Mouse (Mus musculus) urinary bladder, postnatal 4 days (tissue): Measurements from ENCODE around the gene Slc29a3.
"Not testable (repeated sequence)": the region's sequence is repeated elsewhere in the genome, so short reads cannot be mapped to it uniquely, and the experiment has no call there.

Source experiments
- DNase-seq, 2 experiments: peaks; one replicate each; pipeline ENCODE4 v3.0.0; 2021 to 2022; ENCODE audit warnings: low spot score in 2 of 2

The Slc29a3 gene

DNA sequence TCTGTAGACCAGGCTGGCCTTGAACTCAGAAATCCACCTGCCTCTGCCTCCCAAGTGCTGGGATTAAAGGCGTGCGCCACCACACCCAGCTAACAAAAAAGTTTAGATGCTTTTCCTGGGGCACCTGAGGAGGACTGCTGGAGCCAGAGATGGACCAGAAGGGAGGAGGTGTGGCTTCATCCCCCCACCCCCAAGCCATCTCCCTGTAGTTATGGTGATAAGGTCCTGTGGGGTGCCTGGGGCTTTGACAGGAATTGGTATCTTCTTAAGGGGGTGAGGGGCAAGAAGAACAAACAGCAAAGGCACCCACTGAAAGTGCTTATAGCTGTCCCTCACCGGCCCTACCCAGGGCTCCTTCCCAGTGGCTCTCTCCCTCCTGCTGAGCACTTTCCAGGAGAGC is 25.7 kb downstream of the Slc29a3 start:
- DNase-seq, result no peak

GRCm38 (mm10) chr10:60724496-60724895 is 28.1 kb downstream of the Slc29a3 start:
- no peak for DNase-seq

DNA sequence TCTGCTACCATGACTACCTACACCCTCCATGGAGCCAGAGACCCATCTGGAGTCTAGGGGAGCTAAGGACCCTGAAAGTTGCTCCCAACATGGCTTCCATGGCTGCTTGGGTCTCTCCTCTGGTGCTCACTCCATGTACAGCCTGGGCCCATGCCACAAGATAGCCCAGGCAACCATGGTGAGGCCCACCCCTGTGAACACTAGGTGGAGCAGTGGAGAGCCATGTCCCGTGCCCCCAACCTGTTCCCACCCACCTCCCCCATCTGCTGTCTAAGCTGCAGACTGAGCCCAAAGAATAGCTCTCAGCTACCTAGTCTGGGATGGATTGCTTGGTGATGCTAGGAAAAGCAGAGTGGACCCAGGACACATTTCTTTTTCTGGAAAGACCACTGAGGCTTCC is 29.2 kb downstream of the Slc29a3 start:
- DNase-seq, result no peak

DNA sequence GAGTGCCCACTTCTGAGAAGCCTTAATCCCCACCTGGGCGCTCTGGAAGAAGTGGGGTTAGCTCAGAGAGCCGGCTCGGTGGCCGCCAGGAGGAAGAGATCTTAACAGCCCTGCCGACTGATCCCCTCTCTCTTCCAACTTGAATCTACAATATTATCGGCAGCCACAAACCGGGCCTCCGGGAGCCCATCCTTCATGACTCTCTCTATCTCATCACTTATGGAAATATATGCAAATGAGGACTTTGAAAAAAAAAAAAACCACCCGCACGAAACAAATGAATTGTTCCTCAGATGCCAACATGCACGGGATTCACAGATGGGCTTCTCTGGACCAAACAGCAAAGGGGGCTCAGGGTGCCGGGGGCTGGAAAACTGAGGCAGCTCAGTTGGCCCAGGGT is 31.0 kb downstream of the Slc29a3 start:
- no peak for DNase-seq

- no peak for DNase-seq
Measured at GRCm38 (mm10) chr10:60720461-60720860, 32.1 kb downstream of the Slc29a3 start.

GRCm38 (mm10) chr10:60718491-60718890 is 34.1 kb downstream of the Slc29a3 start:
- no peak for DNase-seq

DNA sequence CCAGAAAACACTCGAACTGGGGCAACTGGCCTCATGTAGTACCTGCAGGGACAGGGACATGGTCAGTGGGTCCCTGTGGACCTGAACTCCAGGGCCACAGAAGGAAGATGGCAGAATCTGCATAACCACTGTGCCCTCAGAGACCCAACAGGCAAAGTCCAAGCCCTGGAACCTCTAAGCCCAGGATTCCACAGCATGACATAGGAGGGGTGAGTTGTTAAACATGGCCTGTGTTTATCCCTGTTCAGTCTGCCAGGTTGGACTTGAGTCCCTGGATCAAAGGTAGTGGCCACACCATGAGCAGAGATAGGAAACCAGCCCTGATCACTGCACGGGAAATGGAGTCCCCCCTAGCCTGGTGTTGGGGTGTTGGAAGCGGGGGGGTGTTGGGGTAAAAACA is 36.1 kb downstream of the Slc29a3 start:
- no peak for DNase-seq

DNA sequence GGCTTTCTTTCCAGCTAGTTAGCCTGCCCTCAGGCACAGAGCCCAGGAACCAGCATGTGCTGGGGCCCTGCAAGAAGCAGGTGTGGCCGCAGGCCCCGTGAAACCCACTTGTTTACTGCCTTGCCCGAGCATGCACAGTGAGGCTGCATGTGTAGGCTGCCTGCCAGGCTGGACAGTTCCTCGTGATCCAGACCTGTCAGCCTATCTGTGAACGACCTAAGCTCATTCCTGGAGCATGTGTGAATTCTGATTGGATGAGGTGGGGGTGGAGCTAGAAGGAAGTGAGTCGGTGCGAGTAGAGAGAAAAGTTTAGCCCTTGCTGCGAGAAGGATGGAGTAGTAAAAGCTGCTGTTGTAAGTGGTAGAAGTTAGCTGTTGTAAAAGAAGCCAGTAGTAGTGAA is 40.3 kb downstream of the Slc29a3 start:
- DNase-seq, result not testable (repeated sequence)

DNA sequence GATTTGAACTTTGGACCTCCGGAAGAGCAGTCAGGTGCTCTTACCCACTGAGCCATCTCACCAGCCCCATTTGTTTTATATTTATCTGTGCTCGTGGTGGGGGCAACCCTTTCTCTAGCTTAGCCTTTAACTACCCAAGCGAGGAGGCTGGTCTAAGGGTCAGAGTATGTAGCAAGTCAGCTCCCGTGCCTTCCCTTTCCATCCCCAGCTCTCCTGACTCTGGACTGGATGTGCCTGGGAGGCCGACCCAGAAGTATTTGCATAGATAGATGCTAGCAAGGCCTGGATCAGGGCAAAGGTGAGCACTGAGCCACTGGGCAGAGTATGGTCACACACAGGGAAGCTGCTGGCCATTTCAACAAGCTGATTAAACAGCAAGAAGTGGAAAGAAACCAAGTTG is 43.8 kb downstream of the Slc29a3 start:
- DNase-seq, result no peak

GRCm38 (mm10) chr10:60706268-60706667 is 46.3 kb downstream of the Slc29a3 start:
- DNase-seq, result no peak

GRCm38 (mm10) chr10:60705134-60705533 is 47.5 kb downstream of the Slc29a3 start:
- DNase-seq, result no peak

GRCm38 (mm10) chr10:60697775-60698174 is 54.8 kb downstream of the Slc29a3 start:
- DNase-seq, result no peak

DNA sequence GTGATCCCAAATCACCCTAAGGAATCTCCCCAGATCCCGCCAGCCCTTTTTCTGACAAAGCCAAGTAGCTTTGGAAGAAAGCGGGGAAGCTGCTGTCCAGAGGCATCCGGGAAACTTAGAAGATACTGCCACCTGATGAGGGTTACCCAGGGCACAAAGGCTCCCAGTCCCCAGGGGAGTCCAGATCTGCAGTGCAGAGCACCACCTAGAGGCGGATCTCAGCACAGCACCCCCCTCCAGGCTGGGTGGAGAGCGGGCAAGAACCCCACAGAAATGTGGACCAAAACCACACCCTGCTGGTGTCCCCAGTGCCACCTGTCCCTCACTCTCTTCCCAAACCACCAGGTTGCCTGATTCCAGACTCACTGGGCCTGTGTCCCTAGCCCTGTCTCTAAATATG is 55.6 kb downstream of the Slc29a3 start:
- peak; percentile 44 to 73 for DNase-seq

GRCm38 (mm10) chr10:60696390-60696789 is 56.2 kb downstream of the Slc29a3 start, which contains the start of gene Cdh23:
Cdh23 (minus strand) TSS chr10:60696490.
- no peak for DNase-seq

DNA sequence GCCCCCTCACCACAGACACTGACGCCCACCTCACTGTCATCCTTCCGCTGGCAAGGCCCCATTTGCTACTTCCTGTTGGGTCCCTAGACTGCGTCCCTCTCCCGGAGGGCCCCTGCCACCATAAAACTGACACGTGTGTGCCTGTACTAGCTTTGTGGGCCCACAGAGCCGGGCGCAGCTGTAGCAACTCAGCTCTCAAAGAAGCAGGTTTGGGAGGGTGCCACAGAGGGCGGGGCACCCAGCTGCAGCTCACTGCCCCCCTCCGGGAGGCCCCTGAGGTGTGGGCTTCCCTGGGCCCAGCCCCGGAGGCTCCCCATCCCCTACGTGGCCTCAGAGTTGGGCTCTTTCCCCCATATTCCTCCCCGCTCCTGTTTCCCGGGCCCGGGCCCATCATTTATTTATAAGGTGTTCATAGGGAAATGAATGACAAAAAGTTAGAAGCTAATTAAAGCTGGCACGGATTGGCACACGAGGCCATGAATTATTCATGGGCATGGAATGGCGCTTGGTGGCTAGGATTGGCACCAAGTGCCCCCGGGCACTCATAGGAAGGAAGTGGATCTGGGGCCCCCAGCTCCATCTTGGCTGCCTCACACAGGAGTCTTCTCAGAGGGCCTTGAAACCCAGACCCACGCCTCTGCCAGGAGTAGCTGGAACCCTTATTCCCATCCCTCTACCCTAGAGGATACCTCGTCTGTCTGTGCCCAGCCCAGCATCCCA is 60.8 kb downstream of the Slc29a3 start:
- DNase-seq, result no peak

- no peak for DNase-seq
Measured at GRCm38 (mm10) chr10:60690960-60691359, 61.6 kb downstream of the Slc29a3 start.

DNA sequence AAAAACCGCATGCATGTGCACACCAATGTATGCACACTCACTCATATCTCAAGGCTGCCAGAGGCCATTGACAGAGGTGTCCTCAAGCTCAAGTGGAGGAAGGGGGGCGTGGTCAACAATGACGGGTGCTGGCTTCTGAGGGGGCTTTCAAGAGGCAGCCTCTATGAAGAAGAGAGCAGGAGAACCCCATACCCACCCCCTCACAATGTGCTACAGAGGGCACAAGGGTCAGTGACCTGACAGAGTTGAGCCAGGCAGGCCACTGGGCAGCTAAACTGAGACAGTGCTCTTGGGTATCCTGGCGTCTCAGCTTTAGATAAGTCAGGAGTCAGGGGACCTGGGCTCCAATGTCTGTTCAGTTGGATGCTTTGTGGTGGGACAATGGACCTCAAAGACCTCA is 63.2 kb downstream of the Slc29a3 start:
- no peak for DNase-seq

DNA sequence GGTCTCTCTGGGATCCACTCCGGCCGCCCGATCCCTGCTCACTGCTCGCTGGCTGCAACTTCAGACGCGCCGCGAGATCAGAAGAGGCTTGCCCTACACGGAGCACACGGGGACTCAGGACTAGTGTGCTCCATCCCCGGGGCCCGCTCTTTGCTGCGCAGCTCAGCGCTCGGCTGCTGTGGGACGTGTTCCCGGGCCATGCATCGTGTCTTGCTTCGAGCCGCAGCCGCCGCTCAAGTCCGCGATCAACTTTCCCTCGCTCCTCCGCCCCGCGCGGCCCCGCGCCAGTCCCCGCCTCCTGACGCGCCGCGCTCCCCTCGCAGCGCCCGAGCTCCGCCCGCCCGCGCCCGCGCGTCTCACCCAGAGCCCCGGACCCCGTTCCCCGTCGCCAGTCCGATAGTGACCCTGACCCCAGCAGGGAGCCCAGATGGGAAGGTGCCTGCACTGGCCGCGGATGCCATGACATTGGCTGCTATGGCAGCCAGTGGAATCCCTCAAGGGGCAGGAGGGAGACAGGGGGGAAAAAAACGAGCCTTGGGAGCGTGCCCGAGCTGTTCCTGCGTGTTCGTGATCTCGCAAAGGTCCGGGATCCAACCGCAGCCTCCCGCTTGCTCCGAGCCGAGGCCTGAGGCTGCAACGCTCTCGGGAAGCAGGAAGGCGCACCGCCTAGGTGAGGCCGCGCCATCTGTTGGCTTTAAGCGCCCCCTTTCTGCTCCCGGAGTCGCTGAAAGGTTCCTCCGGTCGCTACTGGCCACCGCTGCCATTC is 65.4 kb downstream of the Slc29a3 start:
- peak in 1 of 2 experiments; percentile 43 for DNase-seq

DNA sequence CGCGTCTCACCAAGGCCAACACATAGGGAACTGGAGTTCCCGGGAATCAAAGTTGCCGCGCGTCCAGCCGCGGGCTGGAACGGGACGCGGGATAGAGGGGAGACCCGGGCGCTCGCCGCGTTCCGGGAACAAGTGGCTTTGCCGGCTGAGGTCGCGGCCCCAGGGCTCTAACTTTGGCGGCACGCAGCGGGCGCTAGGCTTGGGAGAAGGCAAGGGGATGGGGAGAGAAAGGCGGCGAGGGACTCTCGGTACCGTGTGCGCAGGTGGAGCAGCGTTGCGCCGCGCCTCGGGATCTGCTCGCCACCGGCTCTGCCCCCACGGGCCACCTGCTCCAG is 66.0 kb downstream of the Slc29a3 start:
- no peak for DNase-seq

GRCm38 (mm10) chr10:60685764-60686640 is 66.6 kb downstream of the Slc29a3 start:
- DNase-seq, result no peak

DNA sequence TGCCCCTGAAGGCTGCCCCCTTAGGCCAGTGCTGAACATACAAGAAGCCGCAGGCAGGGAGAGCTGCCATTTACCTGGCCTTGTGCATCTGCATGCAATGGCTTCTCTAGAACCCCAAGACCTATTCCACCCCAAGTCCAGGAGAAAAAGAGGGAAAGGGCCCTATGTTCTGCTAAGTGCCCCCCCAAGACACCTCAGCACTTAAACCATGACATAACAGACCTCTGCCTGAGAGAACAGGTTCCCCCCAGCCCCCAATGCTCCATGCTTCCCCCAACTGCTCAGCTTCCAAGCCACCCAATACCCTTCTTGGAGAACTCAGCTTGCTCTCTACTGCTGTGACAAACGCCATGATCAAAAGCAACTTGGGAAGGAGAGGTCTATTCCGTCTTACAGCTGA is 73.7 kb downstream of the Slc29a3 start:
- DNase-seq, result no peak

GRCm38 (mm10) chr10:60677319-60677718 is 75.3 kb downstream of the Slc29a3 start:
- no peak for DNase-seq
